Mouse (Mus musculus) liver, adult 10 weeks (tissue): ENCODE data around the gene Olfr393. TPM values are rescaled to one million over a fixed set of nuclear protein-coding genes. Genes with fewer than 3 reads are reported as not detected.

Experiments
- polyA plus RNA-seq: library from polyadenylated mRNA; stranded (reverse); fragments of 350-450 nt; fragmentation: Illumina TruSeq; extraction: RNeasy Lipid Tissue Mini Kit (QIAGEN cat#74804); gene quantifications from one replicate; pipeline ENCODE4 v1.2.3, GENCODE M21; 2014; ENCODE audit warnings: low read depth, low replicate concordance

Olfr393 gene
- polyA plus RNA-seq, result not detected

GRCm38 (mm10) chr11:73851354-73851753 lies at the start of gene Olfr393:
Gene Olfr393, minus strand, starts transcription at chr11:73851454.

GRCm38 (mm10) chr11:73890671-73891070 lies 39.4 kb upstream of the Olfr393 start, which contains the start of gene Olfr394:
Gene Olfr394, minus strand, starts transcription at chr11:73890771.

GRCm38 (mm10) chr11:73816949-73817348 lies 34.3 kb downstream of the Olfr393 start, which contains the start of gene Olfr392:
Gene Olfr392, minus strand, starts transcription at chr11:73817049.

GRCm38 (mm10) chr11:73802952-73803351 lies 48.3 kb downstream of the Olfr393 start, which contains the start of gene Olfr391-ps:
Gene Olfr391-ps, minus strand, starts transcription at chr11:73803052.

Other genes with a start within 250 kb of the Olfr393 start
- not detected for gene Zfp735, start 162.7 kb downstream of the Olfr393 start, polyA plus RNA-seq
- gene Olfr389, start 70.7 kb downstream of the Olfr393 start, polyA plus RNA-seq, result not detected
- not detected for gene Olfr390, start 68.5 kb downstream of the Olfr393 start, polyA plus RNA-seq
- not detected for gene Olfr391-ps, start 48.4 kb downstream of the Olfr393 start, polyA plus RNA-seq
- gene Olfr392, start 34.4 kb downstream of the Olfr393 start, polyA plus RNA-seq, result not detected
- gene Olfr394, start 39.3 kb upstream of the Olfr393 start, polyA plus RNA-seq, result not detected
- gene Olfr395, start 57.8 kb upstream of the Olfr393 start, polyA plus RNA-seq, result not detected
- gene Olfr23, start 85.2 kb upstream of the Olfr393 start, polyA plus RNA-seq, result not detected
- not detected for gene Olfr397, start 109.4 kb upstream of the Olfr393 start, polyA plus RNA-seq
- not detected for gene Olfr398, start 139.0 kb upstream of the Olfr393 start, polyA plus RNA-seq
- not detected for gene Olfr139, start 205.1 kb upstream of the Olfr393 start, polyA plus RNA-seq
- not detected for gene Olfr399, start 205.2 kb upstream of the Olfr393 start, polyA plus RNA-seq
- not detected for gene Zfp616, start 218.5 kb upstream of the Olfr393 start, polyA plus RNA-seq